Mouse (Mus musculus): Measurements from ENCODE around the gene Nlgn2.
"Not testable (repeated sequence)": the region's sequence is repeated elsewhere in the genome, so short reads cannot be mapped to it uniquely, and the experiment has no call there.

Nlgn2 gene

GRCm38 (mm10) chr11:69863729-69864128 is 26.1 kb upstream of the Nlgn2 start:
- DNase-seq (ENCODE audit: low spot score), result not testable (repeated sequence)

- no peak for DNase-seq (ENCODE audit: low spot score)
Measured at GRCm38 (mm10) chr11:69858113-69858998, 20.8 kb upstream of the Nlgn2 start, which contains the start of gene Tnk1. Gene Tnk1 (minus strand): TSS chr11:69858730.

GRCm38 (mm10) chr11:69855347-69855746 is 17.8 kb upstream of the Nlgn2 start:
- DNase-seq (ENCODE audit: low spot score), result no peak

GRCm38 (mm10) chr11:69854680-69855079 is 17.1 kb upstream of the Nlgn2 start:
- DNase-seq (ENCODE audit: low spot score), result no peak

- DNase-seq (ENCODE audit: low spot score), result no peak
Measured at GRCm38 (mm10) chr11:69853994-69854393, 16.4 kb upstream of the Nlgn2 start.

GRCm38 (mm10) chr11:69850754-69851153 is 13.2 kb upstream of the Nlgn2 start:
- no peak for DNase-seq (ENCODE audit: low spot score)

- DNase-seq (ENCODE audit: low spot score), result no peak
Measured at GRCm38 (mm10) chr11:69849884-69850283, 12.3 kb upstream of the Nlgn2 start.

- DNase-seq (ENCODE audit: low spot score), result no peak
Measured at GRCm38 (mm10) chr11:69849128-69849527, 11.5 kb upstream of the Nlgn2 start.

- no peak for DNase-seq (ENCODE audit: low spot score)
Measured at GRCm38 (mm10) chr11:69848021-69848420, 10.4 kb upstream of the Nlgn2 start.

GRCm38 (mm10) chr11:69846738-69847688 is 9.4 kb upstream of the Nlgn2 start:
- DNase-seq (ENCODE audit: low spot score), result peak; percentile 30

GRCm38 (mm10) chr11:69846198-69846680 is 8.7 kb upstream of the Nlgn2 start, which contains the start of gene Plscr3:
Gene Plscr3 (plus strand): TSS chr11:69846376.
- DNase-seq (ENCODE audit: low spot score), result peak; percentile 94

- DNase-seq (ENCODE audit: low spot score), result no peak
Measured at GRCm38 (mm10) chr11:69838714-69839104, 1.1 kb upstream of the Nlgn2 start.

GRCm38 (mm10) chr11:69837952-69838713 is 549 bp upstream of the Nlgn2 start, which contains the start of gene Tmem256:
Gene Tmem256 (plus strand): TSS chr11:69838514.
- peak; percentile 92 for DNase-seq (ENCODE audit: low spot score)

GRCm38 (mm10) chr11:69836703-69837576 is 644 bp downstream of the Nlgn2 start:
- DNase-seq (ENCODE audit: low spot score), result peak; percentile 47

- no peak for DNase-seq (ENCODE audit: low spot score)
Measured at GRCm38 (mm10) chr11:69835966-69836335, 1.6 kb downstream of the Nlgn2 start.

- no peak for DNase-seq (ENCODE audit: low spot score)
Measured at GRCm38 (mm10) chr11:69835326-69835965, 2.1 kb downstream of the Nlgn2 start.

- DNase-seq (ENCODE audit: low spot score), result peak; percentile 59
Measured at GRCm38 (mm10) chr11:69834001-69834549, 3.5 kb downstream of the Nlgn2 start.

- DNase-seq (ENCODE audit: low spot score), result no peak
Measured at GRCm38 (mm10) chr11:69833554-69833953, 4.0 kb downstream of the Nlgn2 start.

- no peak for DNase-seq (ENCODE audit: low spot score)
Measured at GRCm38 (mm10) chr11:69828832-69829231, 8.8 kb downstream of the Nlgn2 start.

GRCm38 (mm10) chr11:69823456-69823855 is 14.1 kb downstream of the Nlgn2 start:
- DNase-seq (ENCODE audit: low spot score), result no peak
